Mouse (Mus musculus) embryonic facial prominence, embryonic 10.5 days (tissue): ENCODE results near the gene Tmem205. TPM values are rescaled to one million over a fixed set of nuclear protein-coding genes. Genes with fewer than 3 reads are reported as not detected.

Experiments
- DNase-seq: peaks from one replicate; pipeline ENCODE4 v3.0.0-alpha.2; 2017; ENCODE audit warnings: low spot score
- H3K27ac ChIP-seq: fragments of 300-500 bp; sonication (generic); replicated peaks from 2 replicates; pipeline ENCODE4 v1.5.1; 2016; ENCODE audit warnings: mild to moderate bottlenecking
- H3K27me3 ChIP-seq: fragments of 300-500 bp; sonication (generic); replicated peaks from 2 replicates; pipeline ENCODE4 v1.6.1; 2016; ENCODE audit warnings: low read depth, mild to moderate bottlenecking; ENCODE audit not compliant: poor library complexity, severe bottlenecking
- H3K36me3 ChIP-seq: fragments of 300-500 bp; sonication (generic); replicated peaks from 2 replicates; pipeline ENCODE4 v1.6.1; 2016; ENCODE audit warnings: mild to moderate bottlenecking, moderate library complexity
- H3K4me1 ChIP-seq: fragments of 300-500 bp; sonication (generic); 2 replicates; pipeline ENCODE4 v1.6.1; 2016
- H3K4me3 ChIP-seq: fragments of 300-500 bp; sonication (generic); 2 replicates; pipeline ENCODE4 v1.5.1; 2016; ENCODE audit warnings: mild to moderate bottlenecking, moderate library complexity
- H3K9me3 ChIP-seq: fragments of 300-500 bp; sonication (generic); 2 replicates; pipeline ENCODE4 v1.6.1; 2016; ENCODE audit warnings: mild to moderate bottlenecking
- WGBS: fragments of 180-500 bp; shearing (Covaris S2); methylation state at CpG from one replicate; pipeline ENCODE4 v1.1.7; 2016; 5-methylcytosine and 5-hydroxymethylcytosine counted together
- polyA plus RNA-seq: library from polyadenylated mRNA; unstranded; fragments of >200 nt; fragmentation: Nextera tagmentation; extraction: Ambion mirVana; gene quantifications from 2 replicates; pipeline ENCODE4 v1.2.1, GENCODE M21; 2016

The Tmem205 gene
- polyA plus RNA-seq, 1 experiment from 2014 or later: 31.1 TPM

DNA sequence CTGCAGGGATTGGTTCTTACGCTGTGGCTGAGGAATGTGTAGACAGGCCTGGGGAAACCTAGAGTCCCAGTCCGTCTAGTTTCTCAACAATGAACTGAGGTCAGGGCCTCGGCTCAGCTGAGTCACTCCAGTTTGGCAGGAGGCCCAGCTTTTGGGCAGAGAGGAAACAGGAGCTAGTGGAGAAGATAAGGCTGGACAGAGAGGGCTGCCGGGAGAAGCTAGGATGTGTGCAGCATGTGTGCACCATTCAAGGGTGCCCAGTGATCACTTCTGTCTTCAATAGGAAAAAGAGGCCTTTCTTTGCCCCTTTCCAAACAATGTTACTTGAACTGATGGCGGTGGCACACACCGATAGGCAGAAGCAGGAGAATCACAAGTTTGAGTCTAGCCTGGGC, 3.3 kb downstream of the Tmem205 start:
- H3K27ac ChIP-seq: no peak overlapping the region
- H3K9me3 ChIP-seq: no peaks in the 10 kb centered on the region
- H3K4me3 ChIP-seq: no peak overlapping the region
- H3K27me3 ChIP-seq: no peaks in the 10 kb centered on the region
- H3K36me3 ChIP-seq: peaks cover 22% of the 10 kb centered on the region; the same call in 1 of the 2 replicates
- H3K4me1 ChIP-seq: peaks cover 17% of the 10 kb centered on the region
- no peak for DNase-seq
- 82% methylated on average over 6 of the region's 6 CpGs for WGBS

DNA sequence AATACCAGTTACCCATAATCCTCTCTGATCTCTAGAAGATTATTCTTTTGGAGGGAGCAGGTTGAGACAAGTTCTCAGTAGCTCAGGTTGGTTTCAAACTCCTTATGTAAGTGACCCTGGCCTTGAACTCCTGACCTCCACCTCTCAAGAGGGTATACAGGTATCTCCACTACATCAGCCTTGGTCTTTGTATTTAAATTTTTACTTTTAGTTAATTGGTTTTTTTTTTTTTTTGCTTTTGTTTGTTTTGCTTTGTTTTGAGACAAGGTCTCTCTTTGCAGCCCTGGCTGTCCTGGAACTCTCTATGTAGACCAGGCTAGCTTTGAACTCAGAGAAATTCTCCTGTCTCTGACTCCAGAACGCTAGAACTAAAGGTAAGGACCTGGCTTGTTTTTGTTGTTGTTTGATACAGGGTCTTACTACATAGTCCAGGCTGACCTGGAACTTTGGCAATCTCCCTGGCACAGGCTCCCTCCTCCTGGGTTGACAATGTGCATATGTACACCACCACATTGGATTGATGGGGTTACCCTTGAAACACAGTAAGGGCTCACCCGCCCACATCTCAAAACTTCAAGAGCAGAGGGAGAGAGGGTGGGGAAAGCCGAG, 3.8 kb downstream of the Tmem205 start:
- H3K36me3 ChIP-seq: peaks cover 22% of the 10 kb centered on the region; the same call in 1 of the 2 replicates
- no peaks in the 10 kb centered on the region for H3K27me3 ChIP-seq
- H3K27ac ChIP-seq: no peak overlapping the region
- H3K9me3 ChIP-seq: no peaks in the 10 kb centered on the region
- H3K4me1 ChIP-seq: peaks cover 17% of the 10 kb centered on the region
- H3K4me3 ChIP-seq: no peak overlapping the region
- no peak for DNase-seq
- WGBS: 71% methylated on average over 3 of the region's 3 CpGs

DNA sequence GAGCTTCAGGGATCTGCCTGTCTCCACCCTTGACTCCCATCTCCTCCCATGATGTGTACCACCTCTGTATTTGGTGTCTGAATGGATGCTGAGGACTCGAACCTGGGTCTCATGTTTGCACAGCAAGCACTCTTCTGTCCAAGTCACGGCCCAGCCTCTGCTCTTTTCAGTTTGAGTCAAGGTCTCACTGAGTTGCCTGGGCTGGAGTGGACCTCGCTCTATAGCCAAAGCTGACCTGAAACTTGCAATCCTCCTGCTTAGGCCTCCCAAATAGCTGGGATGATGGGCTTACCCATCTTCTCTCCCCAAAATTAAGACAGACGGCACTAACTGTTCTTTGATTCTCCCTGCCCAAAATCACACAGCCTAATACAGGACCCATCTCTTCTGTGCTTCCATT, 4.3 kb downstream of the Tmem205 start:
- H3K27me3 ChIP-seq: no peaks in the 10 kb centered on the region
- no peaks in the 10 kb centered on the region for H3K9me3 ChIP-seq
- H3K36me3 ChIP-seq: peaks cover 22% of the 10 kb centered on the region; the same call in 1 of the 2 replicates
- H3K4me3 ChIP-seq: no peak overlapping the region
- H3K27ac ChIP-seq: no peak overlapping the region
- peaks cover 22% of the 10 kb centered on the region for H3K4me1 ChIP-seq
- WGBS: 90% methylated on average over 4 of the region's 4 CpGs
- no peak for DNase-seq

DNA sequence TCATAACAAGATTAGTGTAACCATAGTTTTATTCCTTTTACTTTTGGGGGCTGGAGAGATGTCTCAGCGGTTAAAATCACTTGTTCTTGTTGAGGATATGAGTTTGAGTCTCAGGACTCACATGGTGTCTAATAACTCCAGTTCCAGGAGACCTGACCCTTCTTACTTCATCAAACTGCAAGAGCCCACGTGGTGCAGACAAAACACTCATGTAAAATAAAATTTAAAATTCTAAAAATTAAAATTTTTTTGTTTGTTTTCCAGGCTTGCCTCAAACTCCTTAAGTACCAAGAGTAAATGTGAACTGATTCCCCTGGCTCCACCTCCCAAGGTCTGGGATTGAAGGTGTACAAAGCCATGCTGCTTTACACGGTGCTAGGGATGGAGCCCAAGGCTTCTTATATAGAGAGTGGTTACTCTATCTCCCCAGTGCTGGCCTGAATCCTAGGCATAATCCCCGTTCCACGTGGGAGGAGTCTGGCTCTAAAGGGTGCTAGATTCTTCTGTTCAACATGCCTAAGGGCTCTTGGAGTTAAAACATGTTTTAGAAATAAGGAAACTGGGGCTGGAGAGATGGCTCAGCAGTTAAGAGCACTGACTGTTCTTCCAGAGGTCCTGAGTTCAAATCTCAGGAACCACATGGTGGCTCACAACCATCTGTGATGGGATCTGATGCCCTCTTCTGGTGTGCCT, 8.5 kb downstream of the Tmem205 start:
- peaks cover 40% of the 10 kb centered on the region for H3K27me3 ChIP-seq
- no peak overlapping the region for H3K27ac ChIP-seq
- H3K9me3 ChIP-seq: no peaks in the 10 kb centered on the region
- H3K4me1 ChIP-seq: peaks cover 14% of the 10 kb centered on the region
- H3K36me3 ChIP-seq: peaks cover 6% of the 10 kb centered on the region; the same call in 1 of the 2 replicates
- peak overlapping the region; percentile 68 for H3K4me3 ChIP-seq
- no peak for DNase-seq
- WGBS: 25% methylated on average over 5 of the region's 5 CpGs

DNA sequence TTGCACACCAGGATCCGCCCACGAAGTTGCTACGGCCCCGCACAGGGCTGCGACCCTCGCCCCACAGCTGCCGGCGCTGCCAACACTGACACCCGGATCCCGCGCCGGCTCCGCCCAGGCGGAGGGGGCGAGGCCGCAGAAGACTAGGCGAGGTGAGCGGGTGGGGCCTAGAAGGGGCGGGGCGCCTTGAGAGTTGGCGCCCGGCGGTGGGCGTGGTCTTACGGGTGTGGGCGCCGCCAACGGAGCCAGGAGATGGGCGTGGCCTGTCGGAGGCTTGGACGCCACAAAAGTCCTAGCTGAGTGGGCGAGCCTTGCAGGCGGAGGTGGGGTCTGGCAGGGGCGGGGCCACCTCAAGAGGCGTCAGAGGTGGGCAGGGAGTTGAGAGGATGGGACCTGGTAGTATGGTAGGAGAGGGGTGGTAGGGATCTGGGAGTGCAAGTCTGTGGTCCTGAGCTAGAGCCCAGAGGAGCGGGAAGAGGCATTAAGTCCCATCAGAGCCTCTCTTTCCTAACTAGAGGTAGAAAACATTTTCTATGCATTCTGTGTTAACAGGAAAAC, 9.2 kb downstream of the Tmem205 start, which contains the start of gene Rab3d:
Gene Rab3d (minus strand): TSS at position 158 of the 558 bp plus-strand sequence.
- Histone ChIP-seq H3K4me3 (peak within 1 kb of the TSS; percentile 68), H3K27ac (peak within 1 kb of the TSS; percentile 66; the same call in 1 of the 2 replicates), H3K36me3 (peaks cover 5% of the 10 kb centered on the region; the same call in 1 of the 2 replicates), H3K9me3 (no peaks in the 10 kb centered on the region), H3K4me1 (peaks cover 14% of the 10 kb centered on the region), H3K27me3 (peaks cover 40% of the 10 kb centered on the region)
- under 1% methylated on average over 36 of the region's 36 CpGs for WGBS
- DNase-seq: peak; percentile 98

DNA sequence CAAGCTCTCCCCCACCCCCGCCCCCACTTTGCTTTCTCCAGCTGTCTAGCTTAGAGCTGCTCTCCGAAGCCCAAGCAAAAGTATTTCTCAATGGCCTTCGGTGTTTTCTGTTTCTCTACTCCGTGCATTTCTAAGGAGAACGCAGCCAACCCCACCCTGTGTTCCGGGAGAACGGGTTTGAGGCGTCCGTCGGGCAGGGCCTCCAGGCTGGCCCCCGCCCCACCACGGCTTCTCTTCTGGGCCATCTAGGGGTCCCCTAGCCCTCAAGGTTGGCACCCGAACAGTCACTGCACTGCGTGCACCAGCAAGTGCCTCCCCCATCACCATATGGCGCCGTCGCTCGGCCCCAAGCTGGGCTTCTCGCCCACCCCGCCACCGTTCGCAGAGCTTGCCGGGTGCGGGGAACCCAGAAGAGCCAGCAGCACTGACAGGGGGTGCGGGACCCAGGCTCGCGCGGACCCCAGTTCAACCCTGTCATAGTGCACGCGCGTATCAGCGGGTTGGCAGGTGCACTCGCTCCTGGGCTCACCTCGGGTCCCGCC, 9.8 kb downstream of the Tmem205 start:
- Histone ChIP-seq H3K4me1 (peaks cover 14% of the 10 kb centered on the region), H3K36me3 (peaks cover 5% of the 10 kb centered on the region; the same call in 1 of the 2 replicates), H3K9me3 (no peaks in the 10 kb centered on the region), H3K27ac (peak overlapping the region; percentile 66; the same call in 1 of the 2 replicates), H3K4me3 (peak overlapping the region; percentile 68), H3K27me3 (peaks cover 40% of the 10 kb centered on the region)
- WGBS: 2% methylated on average over 35 of the region's 35 CpGs
- no peak for DNase-seq

DNA sequence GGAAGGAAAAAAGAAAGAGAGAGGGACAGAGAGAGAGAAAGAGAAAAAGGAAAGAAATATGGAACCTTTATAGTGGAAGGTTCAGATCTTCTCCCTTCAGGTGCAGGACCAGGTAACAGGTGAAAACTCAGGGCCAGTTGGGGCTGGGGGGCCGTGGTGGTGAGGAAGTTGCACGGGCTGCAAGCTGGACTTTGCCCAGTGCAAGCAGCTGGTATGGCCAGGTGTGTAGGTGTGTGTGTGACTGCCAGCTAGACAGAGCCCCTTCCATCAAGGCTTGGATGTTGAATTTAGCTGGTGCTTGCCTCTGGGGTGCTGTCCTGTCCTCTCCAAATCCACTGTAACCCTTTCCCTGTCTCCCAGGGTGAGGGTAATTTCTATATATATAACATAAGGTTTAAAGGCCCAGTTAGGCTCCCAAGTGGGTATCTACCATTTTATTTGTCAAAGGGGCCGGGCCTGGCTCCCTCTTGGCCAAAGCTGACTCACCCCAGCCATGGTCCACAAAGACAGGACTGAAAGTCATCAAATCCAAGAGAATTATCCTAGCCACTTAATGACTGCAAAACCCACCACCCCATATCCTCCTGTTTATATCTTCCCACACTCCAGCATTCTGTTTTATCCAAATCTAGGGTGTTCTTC, 10.4 kb downstream of the Tmem205 start:
- H3K9me3 ChIP-seq: no peaks in the 10 kb centered on the region
- H3K4me1 ChIP-seq: peaks cover 14% of the 10 kb centered on the region
- peaks cover 4% of the 10 kb centered on the region; the same call in 1 of the 2 replicates for H3K36me3 ChIP-seq
- no peak overlapping the region for H3K27ac ChIP-seq
- DNase-seq: no peak
- peaks cover 40% of the 10 kb centered on the region for H3K27me3 ChIP-seq
- WGBS: 70% methylated on average over 3 of the region's 3 CpGs
- peak overlapping the region; percentile 68 for H3K4me3 ChIP-seq

DNA sequence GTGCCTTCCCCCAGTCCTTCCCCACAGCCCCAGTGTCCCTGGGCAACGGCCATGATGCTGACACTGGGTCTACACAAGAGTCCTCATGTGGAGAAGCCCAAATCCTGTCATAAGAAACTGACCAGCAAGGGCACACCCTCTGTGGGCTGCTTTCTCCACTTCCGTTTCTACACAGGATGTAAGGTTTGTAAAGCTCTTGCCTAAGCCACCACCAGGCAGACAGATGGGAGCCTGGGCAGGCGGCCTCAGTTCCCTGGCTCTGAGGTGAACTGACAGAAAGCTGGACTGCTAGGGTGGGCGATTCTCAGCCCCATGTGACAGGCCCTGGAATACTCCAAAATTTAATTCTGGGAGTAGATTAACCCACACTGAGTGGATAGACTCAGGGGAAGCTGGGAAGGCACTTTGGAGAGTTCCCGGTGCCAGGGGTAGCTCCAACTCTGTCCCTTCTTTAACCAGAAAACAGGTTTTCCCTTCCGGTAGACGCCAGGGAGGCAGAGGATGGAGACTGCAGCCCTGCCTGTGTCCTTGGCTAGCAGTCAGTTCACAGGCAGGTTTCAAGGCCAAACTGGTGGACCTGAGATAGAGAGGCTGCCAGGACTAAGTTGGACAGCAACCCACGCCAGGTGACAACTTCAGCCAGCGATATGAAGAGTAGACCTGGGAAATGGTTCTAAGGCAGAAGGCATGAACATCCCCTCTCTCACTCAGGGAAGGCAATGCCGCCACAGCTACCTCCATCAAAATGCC, 17.7 kb downstream of the Tmem205 start:
- Histone ChIP-seq H3K4me3 (no peak overlapping the region), H3K27me3 (peaks cover 6% of the 10 kb centered on the region; the same call in 1 of the 2 replicates), H3K27ac (no peak overlapping the region), H3K4me1 (no peaks in the 10 kb centered on the region), H3K36me3 (no peaks in the 10 kb centered on the region), H3K9me3 (no peaks in the 10 kb centered on the region)
- WGBS: 82% methylated on average over 10 of the region's 10 CpGs
- DNase-seq: no peak

DNA sequence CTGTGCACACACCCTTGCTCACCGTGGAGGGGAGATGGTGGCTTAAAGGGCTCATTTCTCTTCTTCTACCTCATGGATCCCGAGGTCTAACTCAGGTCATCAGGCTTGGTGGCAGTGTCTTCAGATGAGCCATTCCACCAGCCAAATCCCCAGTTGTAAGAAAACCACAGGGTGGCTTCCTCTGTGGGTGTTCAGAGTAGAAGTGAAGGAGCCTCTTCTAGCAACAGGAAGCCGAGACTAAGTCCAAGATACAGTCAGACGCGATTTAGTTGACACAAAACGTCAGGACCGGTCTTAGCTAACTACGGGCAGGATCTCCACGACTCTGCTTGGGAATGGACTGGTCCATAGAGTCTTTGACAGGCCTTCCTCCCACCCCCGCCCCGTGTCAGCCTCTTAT, 19.1 kb downstream of the Tmem205 start:
- H3K9me3 ChIP-seq: no peaks in the 10 kb centered on the region
- no peaks in the 10 kb centered on the region for H3K36me3 ChIP-seq
- WGBS: 77% methylated on average over 11 of the region's 11 CpGs
- H3K27me3 ChIP-seq: no peaks in the 10 kb centered on the region
- no peak overlapping the region for H3K4me3 ChIP-seq
- H3K4me1 ChIP-seq: no peaks in the 10 kb centered on the region
- no peak for DNase-seq
- H3K27ac ChIP-seq: no peak overlapping the region

DNA sequence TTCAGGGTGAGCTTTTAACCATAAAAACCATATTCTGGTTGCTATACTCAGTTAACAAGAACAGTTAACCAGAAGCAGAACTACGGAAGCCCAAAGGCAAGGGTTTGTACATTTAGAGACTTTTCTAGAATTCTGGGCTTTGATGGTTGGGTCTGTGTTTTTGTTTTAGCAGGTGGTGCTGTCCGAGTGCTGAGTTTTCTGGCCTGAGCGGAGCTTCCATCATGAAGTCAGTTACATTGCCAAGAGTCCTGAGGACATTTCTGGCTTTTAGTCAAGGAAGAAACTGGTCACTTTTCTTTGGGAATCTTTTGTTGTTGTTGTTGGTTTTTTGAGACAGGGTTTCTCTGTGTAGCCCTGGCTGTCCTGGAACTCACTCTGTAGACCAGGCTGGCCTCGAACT, 23.3 kb downstream of the Tmem205 start:
- DNase-seq: no peak
- Histone ChIP-seq H3K27me3 (peaks cover 11% of the 10 kb centered on the region), H3K4me1 (peaks cover 3% of the 10 kb centered on the region; the same call in 1 of the 2 replicates), H3K27ac (no peak overlapping the region), H3K9me3 (no peaks in the 10 kb centered on the region), H3K36me3 (no peaks in the 10 kb centered on the region), H3K4me3 (no peak overlapping the region)
- WGBS: 89% methylated on average over 4 of the region's 4 CpGs

DNA sequence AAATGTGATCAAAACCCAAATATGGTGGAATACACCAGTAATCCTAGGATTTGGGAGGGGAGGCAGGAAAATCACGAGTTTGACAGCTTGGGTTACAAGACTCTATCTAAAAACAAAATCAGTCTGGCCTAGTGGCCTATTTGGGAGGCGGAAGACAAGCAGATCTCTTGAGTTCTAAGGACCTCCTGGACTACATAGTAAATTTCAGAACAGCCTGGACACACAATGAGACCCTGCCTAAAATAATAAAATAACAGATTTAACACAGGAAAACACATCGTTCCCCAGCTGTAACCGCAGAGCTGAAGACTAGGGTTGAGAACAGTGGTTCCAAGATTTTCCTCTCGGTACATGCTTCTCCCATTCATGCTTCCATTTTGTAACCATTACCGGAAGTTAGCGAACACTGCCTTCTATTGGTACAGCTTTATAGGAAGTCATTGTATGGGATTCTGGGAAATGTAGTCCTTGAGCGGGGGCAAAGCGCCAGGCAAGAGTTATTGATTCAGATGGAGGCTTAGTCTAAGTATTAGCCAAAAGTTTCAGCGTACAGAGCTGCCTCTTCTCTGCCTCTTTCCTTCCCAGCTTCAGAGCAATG, 26.0 kb downstream of the Tmem205 start:
- peak; percentile 56 for DNase-seq
- peak overlapping the region; percentile 75 for H3K27ac ChIP-seq
- WGBS: 15% methylated on average over 10 of the region's 10 CpGs

More for the DNA sequence above, 26.0 kb downstream of the Tmem205 start:
- H3K4me3 ChIP-seq: peak overlapping the region; percentile 59
- peaks cover 16% of the 10 kb centered on the region for H3K27me3 ChIP-seq
- H3K9me3 ChIP-seq: no peaks in the 10 kb centered on the region
- no peaks in the 10 kb centered on the region for H3K36me3 ChIP-seq
- H3K4me1 ChIP-seq: peaks cover 3% of the 10 kb centered on the region; the same call in 1 of the 2 replicates
